Mouse (Mus musculus) heart, adult 2 months (tissue): ENCODE data around the gene Gpr45.

ENCODE experiments used
- EP300 ChIP-seq: fragments of 200-500 bp; IDR thresholded peaks from 2 replicates; pipeline ENCODE4 v1.6.1; 2011; ENCODE audit warnings: low read depth, low read length, control low read depth; ENCODE audit not compliant: insufficient read depth
- POLR2A ChIP-seq: fragments of 200-500 bp; IDR thresholded peaks from 2 replicates; pipeline ENCODE4 v1.6.1; 2011; ENCODE audit warnings: mild to moderate bottlenecking, low read depth, low read length, control low read depth; ENCODE audit not compliant: insufficient read depth

GRCm38 (mm10) chr1:43070726-43071125 is 118.1 kb downstream of the Gpr45 start:
- TF ChIP-seq POLR2A, result no peak
- no peak for TF ChIP-seq EP300
